Comparison of ENCODE assay signal across 20 mouse cellular contexts in the genomic region with DNA sequence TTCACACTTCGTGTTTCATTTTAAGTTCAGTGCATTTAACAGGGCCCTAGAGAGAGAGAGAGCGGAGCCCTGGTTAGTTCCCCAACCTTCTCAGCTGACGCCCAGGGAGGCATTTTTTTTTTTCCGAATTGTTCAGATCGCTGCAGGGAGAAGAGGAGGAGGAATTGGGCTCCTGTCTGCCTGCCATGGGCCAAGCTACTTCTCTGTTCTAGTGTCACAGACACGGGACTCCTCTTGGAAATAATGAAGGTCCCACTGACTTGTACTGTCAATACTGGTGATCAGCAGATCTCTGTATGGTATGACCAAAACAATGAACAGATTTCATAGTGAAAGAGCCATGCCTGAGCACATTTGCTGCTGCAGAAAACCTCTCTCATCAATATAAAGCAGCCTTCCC. TPM values are rescaled to one million over a fixed set of nuclear protein-coding genes. Genes with fewer than 3 reads are reported as not detected.
DNase-seq lines count a peak whose midpoint lies in the region; ATAC-seq and TF ChIP-seq lines count a peak whose summit lies in the region.
"Had no signal": no experiment of that assay in that cellular context is flagged by ENCODE, and none has a peak within 500 bp of the region (broad histone marks: within the 10 kb centered on the region; RNA-seq: fewer than 3 reads in every experiment).

No protein-coding gene starts in this region.

- H3K4me1 ChIP-seq in forebrain, embryonic 15.5 days, result peaks cover 61% of the 10 kb centered on the region
- H3K4me1 ChIP-seq in midbrain, embryonic 11.5 days (ENCODE audit: control insufficient read depth, insufficient read depth, low read length), result peaks cover 28% of the 10 kb centered on the region

- peak overlapping the region; percentile 96 for H3K27ac ChIP-seq in forebrain, embryonic 15.5 days (replicated peaks)
- no peak overlapping the region for H3K27ac ChIP-seq in midbrain, embryonic 11.5 days (ENCODE audit: low read depth, low read length)
- H3K27ac ChIP-seq: embryonic facial prominence, embryonic 15.5 days; limb, embryonic 13.5 days; liver, embryonic 15.5 days; neural tube, embryonic 12.5 days had no signal

- TF ChIP-seq CTCF in brain, embryonic 14.5 days (IDR thresholded peaks at IDR 0.05; ENCODE audit: borderline replicate concordance, extremely low read depth, insufficient read depth, insufficient read length), result no peak

- H3K36me3 ChIP-seq in forebrain, embryonic 15.5 days, result no peaks in the 10 kb centered on the region
- no peaks in the 10 kb centered on the region for H3K36me3 ChIP-seq in midbrain, embryonic 11.5 days (ENCODE audit: control insufficient read depth, insufficient read depth, low read length)
- H3K36me3 ChIP-seq: embryonic facial prominence, embryonic 15.5 days; limb, embryonic 13.5 days; liver, embryonic 15.5 days; neural tube, embryonic 12.5 days had no signal

- peak; percentile 42 for DNase-seq in Muller cell, postnatal 12 days (ENCODE audit: inconsistent ontology term)
- DNase-seq in brain, embryonic 14.5 days (ENCODE audit: low read depth), result peak; percentile 51
- peak; percentile 91 for DNase-seq in midbrain, embryonic 11.5 days (ENCODE audit: low spot score, missing footprints)
- DNase-seq in cerebellum, postnatal 25 days, result no peak
- DNase-seq in ovary, postnatal 10 days (ENCODE audit: low spot score), result no peak
- DNase-seq in left cerebral cortex, adult 8-10 months (ENCODE audit: low spot score in 2 of 2), result no peak
- DNase-seq: adrenal gland, postnatal 10 days; cerebellum, postnatal 10 days; gastrocnemius, postnatal 36 days; heart, postnatal 36 days; kidney, postnatal 14 days; lung, postnatal 14 days had no signal

- no peak for ATAC-seq in forebrain, embryonic 15.5 days (replicated peaks)
- no peak for ATAC-seq in midbrain, embryonic 11.5 days (ENCODE audit: low FRiP score)
- ATAC-seq: CD4-positive, CD25-positive, alpha-beta regulatory T cell, adult 4 months; intestine, embryonic 16.5 days had no signal

- 14% methylated on average over 6 of the region's 6 CpGs for WGBS in forebrain, embryonic 15.5 days
- WGBS in midbrain, embryonic 11.5 days, result under 1% methylated on average over 6 of the region's 6 CpGs

- peaks cover 4% of the 10 kb centered on the region; the same call in 1 of the 2 replicates for H3K27me3 ChIP-seq in forebrain, embryonic 15.5 days
- peaks cover 98% of the 10 kb centered on the region for H3K27me3 ChIP-seq in midbrain, embryonic 11.5 days (ENCODE audit: control insufficient read depth, insufficient read depth, low read length)

- H3K4me3 ChIP-seq in forebrain, embryonic 15.5 days, result peak overlapping the region; percentile 49
- no peak overlapping the region for H3K4me3 ChIP-seq in midbrain, embryonic 11.5 days (ENCODE audit: low read depth, low read length)
- H3K4me3 ChIP-seq: liver, embryonic 15.5 days; neural tube, embryonic 12.5 days had no signal

- H3K4me2 ChIP-seq in forebrain, embryonic 15.5 days (replicated peaks), result peak overlapping the region; percentile 86
- H3K4me2 ChIP-seq in midbrain, embryonic 11.5 days, result peak overlapping the region; percentile 62
- H3K4me2 ChIP-seq: embryonic facial prominence, embryonic 15.5 days; heart, embryonic 11.5 days; liver, embryonic 15.5 days; neural tube, embryonic 12.5 days had no signal

- TF ChIP-seq POLR2A in brain, embryonic 14.5 days (IDR thresholded peaks at IDR 0.05; ENCODE audit: borderline replicate concordance, extremely low read depth, insufficient read depth, insufficient read length, poor library complexity, severe bottlenecking), result no peak

- H3K9me3 ChIP-seq in forebrain, embryonic 15.5 days, result no peaks in the 10 kb centered on the region
- no peaks in the 10 kb centered on the region for H3K9me3 ChIP-seq in midbrain, embryonic 11.5 days (ENCODE audit: control insufficient read depth, low read length)
- H3K9me3 ChIP-seq: embryonic facial prominence, embryonic 15.5 days; limb, embryonic 13.5 days; liver, embryonic 15.5 days; neural tube, embryonic 12.5 days had no signal

- H3K9ac ChIP-seq in forebrain, embryonic 15.5 days (replicated peaks), result peak overlapping the region; percentile 93
- H3K9ac ChIP-seq in midbrain, embryonic 11.5 days (ENCODE audit: low read length), result peak overlapping the region; percentile 21; the same call in 1 of the 2 replicates
- H3K9ac ChIP-seq: embryonic facial prominence, embryonic 15.5 days; limb, embryonic 13.5 days; liver, embryonic 15.5 days; neural tube, embryonic 12.5 days had no signal

RNA-seq across cellular contexts. Expression of a gene that starts 7.3 kb away (rescaled TPM):
- 160 and 273 TPM in 2 replicates for polyA plus RNA-seq in brain, embryonic 14.5 days (2012; rRNA removed)
- 91.0 and 111 TPM in 2 replicates for polyA plus RNA-seq in forebrain, embryonic 15.5 days (2015; fragmentation: Nextera tagmentation; extraction: Ambion mirVana)
- polyA plus RNA-seq in midbrain, embryonic 11.5 days (2014; fragmentation: Nextera tagmentation; extraction: Ambion mirVana), result 55.5 and 61.5 TPM in 2 replicates
- 10 to 100 TPM; 55.7 to 61.8 (median 58.4) TPM for total RNA-seq in left cerebral cortex, adult 8-10 months (2022)
- total RNA-seq: gastrocnemius, postnatal 36 days; heart, postnatal 36 days had no signal
- polyA plus RNA-seq: CD4-positive, CD25-positive, alpha-beta regulatory T cell, adult 4 months had no signal

RNA-seq across cellular contexts. Expression of a gene that starts 59.2 kb away (rescaled TPM):
- polyA plus RNA-seq in brain, embryonic 14.5 days (2012; rRNA removed), result 30.1 and 42.2 TPM in 2 replicates
- polyA plus RNA-seq in forebrain, embryonic 15.5 days (2015; fragmentation: Nextera tagmentation; extraction: Ambion mirVana), result 18.1 and 19.2 TPM in 2 replicates
- 8.6 and 8.8 TPM in 2 replicates for polyA plus RNA-seq in midbrain, embryonic 11.5 days (2014; fragmentation: Nextera tagmentation; extraction: Ambion mirVana)
- 10 to 100 TPM; 80.4 to 89.2 (median 83.8) TPM for total RNA-seq in left cerebral cortex, adult 8-10 months (2022)

Comparison
In these comparisons a context has a peak if more than half of its experiments do, and no peak if none do; other contexts are left out.
1. DNase-seq: peak in Muller cell, postnatal 12 days (single experiment), brain, embryonic 14.5 days (single experiment) and midbrain, embryonic 11.5 days (single experiment); none in cerebellum, postnatal 25 days (0 of 2), ovary, postnatal 10 days (single experiment) and left cerebral cortex, adult 8-10 months (0 of 2).